Mouse (Mus musculus) stomach, embryonic 16.5 days (tissue): ENCODE measurements at regions not wholly inside any gene's neighbourhood (a gene's known extent, or its start where the extent isn't known, plus 50 kb on each side); places are given as distances from the start of the nearest gene placed in this dataset.
"Not testable (repeated sequence)": the region's sequence is repeated elsewhere in the genome, so short reads cannot be mapped to it uniquely, and the experiment has no call there.

ENCODE experiments used
- ATAC-seq: fragments of 200-750 bp; cut with Nextera tagmentation; 2 replicates; pipeline ENCODE4 v1.8.0; 2017; ENCODE audit warnings: moderate number of reproducible peaks, moderate TSS enrichment; ENCODE audit not compliant: insufficient read depth, low FRiP score
- H3K27ac ChIP-seq: fragments of 300-500 bp; sonication (generic); 2 replicates; pipeline ENCODE4 v1.5.1; 2014; ENCODE audit warnings: low read length
- H3K27me3 ChIP-seq: fragments of 300-500 bp; sonication (generic); 2 replicates; pipeline ENCODE4 v1.6.1; 2014; ENCODE audit warnings: low read length, control low read depth, mixed read lengths; ENCODE audit not compliant: control insufficient read depth, insufficient read depth
- H3K36me3 ChIP-seq: fragments of 300-500 bp; sonication (generic); 2 replicates; pipeline ENCODE4 v1.6.1; 2014; ENCODE audit warnings: low read length; ENCODE audit not compliant: control insufficient read depth, insufficient read depth
- H3K4me1 ChIP-seq: fragments of 300-500 bp; sonication (generic); 2 replicates; pipeline ENCODE4 v1.6.1; 2014; ENCODE audit warnings: low read length, control low read depth, mixed read lengths; ENCODE audit not compliant: control insufficient read depth, insufficient read depth
- H3K4me2 ChIP-seq: fragments of 300-500 bp; sonication (generic); 2 replicates; pipeline ENCODE4 v1.6.1; 2014; ENCODE audit warnings: low read depth, low read length, mixed read lengths
- H3K4me3 ChIP-seq: fragments of 300-500 bp; sonication (generic); replicated peaks from 2 replicates; pipeline ENCODE4 v1.5.1; 2014; ENCODE audit warnings: mild to moderate bottlenecking, low read length
- H3K9ac ChIP-seq: fragments of 300-500 bp; sonication (generic); 2 replicates; pipeline ENCODE4 v1.6.1; 2014; ENCODE audit warnings: low read length
- H3K9me3 ChIP-seq: fragments of 300-500 bp; sonication (generic); replicated peaks from 2 replicates; pipeline ENCODE4 v1.6.1; 2016; ENCODE audit warnings: low read length, control low read depth; ENCODE audit not compliant: control insufficient read depth
- WGBS: fragments of 180-500 bp; shearing (Covaris S2); extraction: QIAGEN DNeasy Blood & Tissue Kit; methylation state at CpG from one replicate; pipeline ENCODE4 v1.1.7; 2014; 5-methylcytosine and 5-hydroxymethylcytosine counted together

DNA sequence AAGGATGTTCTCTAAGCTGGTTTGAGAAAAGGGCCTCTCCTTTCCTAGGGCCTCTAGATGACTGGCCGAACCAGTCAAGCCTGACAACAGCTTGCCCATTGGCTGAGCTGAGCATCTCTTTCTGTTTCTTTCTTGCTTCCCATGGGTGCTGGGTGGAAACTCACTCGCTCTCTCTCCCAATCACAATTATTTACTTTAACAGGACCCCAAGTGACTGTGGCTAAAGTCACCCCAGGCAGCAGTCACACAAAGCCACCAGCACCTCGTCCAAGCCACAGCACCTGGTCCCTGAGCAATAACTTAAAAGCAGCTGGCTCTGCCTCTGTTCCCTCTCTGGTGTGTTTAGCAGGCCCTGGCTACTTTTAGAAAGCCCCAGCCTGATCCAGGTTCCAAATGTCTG, 64.3 kb upstream of the Fzd7 start:
- no peak overlapping the region for H3K4me2 ChIP-seq
- H3K4me3 ChIP-seq = no peak overlapping the region
- 73% methylated on average over 3 of the region's 3 CpGs for WGBS
- peaks cover 8% of the 10 kb centered on the region for H3K4me1 ChIP-seq
- H3K27me3 ChIP-seq = no peaks in the 10 kb centered on the region
- no peak for ATAC-seq
- no peaks in the 10 kb centered on the region for H3K9me3 ChIP-seq
- H3K27ac ChIP-seq = 0 out of 2 replicates have a peak overlapping the region, but pooled peaks have one; percentile 37
- H3K36me3 ChIP-seq = no peaks in the 10 kb centered on the region
- no peak overlapping the region for H3K9ac ChIP-seq

DNA sequence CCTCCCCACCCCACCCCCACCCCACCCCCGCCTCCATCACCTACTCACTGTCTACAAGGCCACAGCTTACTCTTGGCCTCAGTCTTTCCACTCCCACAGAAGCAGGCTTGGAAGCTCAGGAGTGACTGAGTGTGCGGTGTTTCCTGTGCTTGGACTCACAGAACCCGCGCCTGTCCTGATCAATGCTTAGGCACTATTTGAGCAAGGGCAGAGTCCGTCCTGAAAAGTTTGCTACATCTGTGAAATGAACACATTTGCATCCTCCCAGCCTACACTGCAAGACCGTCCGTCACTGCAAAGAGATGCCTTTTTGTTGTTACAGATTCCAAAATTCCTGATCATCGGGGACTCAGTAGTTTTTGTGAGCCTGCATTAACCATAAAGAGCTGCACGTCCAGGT, 63.5 kb upstream of the Fzd7 start:
- H3K4me1 ChIP-seq = peaks cover 15% of the 10 kb centered on the region
- H3K27ac ChIP-seq = no peak overlapping the region
- H3K4me3 ChIP-seq = no peak overlapping the region
- no peaks in the 10 kb centered on the region for H3K36me3 ChIP-seq
- no peak for ATAC-seq
- H3K4me2 ChIP-seq = no peak overlapping the region
- H3K27me3 ChIP-seq = no peaks in the 10 kb centered on the region
- WGBS = 77% methylated on average over 9 of the region's 9 CpGs
- no peaks in the 10 kb centered on the region for H3K9me3 ChIP-seq
- no peak overlapping the region for H3K9ac ChIP-seq

- peak; percentile 56 for ATAC-seq
- H3K4me1 ChIP-seq = peaks cover 16% of the 10 kb centered on the region
- peak overlapping the region; percentile 14; the same call in 1 of the 2 replicates for H3K4me2 ChIP-seq
- H3K9ac ChIP-seq = 0 out of 2 replicates have a peak overlapping the region, but pooled peaks have one; percentile 23
- H3K4me3 ChIP-seq = no peak overlapping the region
- H3K27ac ChIP-seq = peak overlapping the region; percentile 29; the same call in 1 of the 2 replicates
- no peaks in the 10 kb centered on the region for H3K9me3 ChIP-seq
- H3K36me3 ChIP-seq = no peaks in the 10 kb centered on the region
- H3K27me3 ChIP-seq = no peaks in the 10 kb centered on the region
- 31% methylated on average over 19 of the region's 19 CpGs for WGBS
Measured at GRCm38 (mm10) chr1:59422981-59423941, 59.0 kb upstream of the Fzd7 start.

- ATAC-seq, H3K27me3 ChIP-seq, H3K4me3 ChIP-seq, H3K36me3 ChIP-seq, H3K27ac ChIP-seq, H3K9ac ChIP-seq, H3K4me2 ChIP-seq, H3K9me3 ChIP-seq: not testable (repeated sequence)
- H3K4me1 ChIP-seq = peaks cover 16% of the 10 kb centered on the region
- WGBS = 97% methylated on average over 1 of the region's 1 CpGs
Measured at GRCm38 (mm10) chr1:59425771-59426170, 56.5 kb upstream of the Fzd7 start.

GRCm38 (mm10) chr1:59426346-59427203, 55.6 kb upstream of the Fzd7 start:
- peaks cover 16% of the 10 kb centered on the region for H3K4me1 ChIP-seq
- peak overlapping the region; percentile 17; the same call in 1 of the 2 replicates for H3K27ac ChIP-seq
- no peaks in the 10 kb centered on the region for H3K27me3 ChIP-seq
- 36% methylated on average over 9 of the region's 10 CpGs for WGBS
- no peak overlapping the region for H3K9ac ChIP-seq
- no peaks in the 10 kb centered on the region for H3K9me3 ChIP-seq
- H3K36me3 ChIP-seq = no peaks in the 10 kb centered on the region
- no peak overlapping the region for H3K4me2 ChIP-seq
- ATAC-seq = no peak
- H3K4me3 ChIP-seq = no peak overlapping the region

DNA sequence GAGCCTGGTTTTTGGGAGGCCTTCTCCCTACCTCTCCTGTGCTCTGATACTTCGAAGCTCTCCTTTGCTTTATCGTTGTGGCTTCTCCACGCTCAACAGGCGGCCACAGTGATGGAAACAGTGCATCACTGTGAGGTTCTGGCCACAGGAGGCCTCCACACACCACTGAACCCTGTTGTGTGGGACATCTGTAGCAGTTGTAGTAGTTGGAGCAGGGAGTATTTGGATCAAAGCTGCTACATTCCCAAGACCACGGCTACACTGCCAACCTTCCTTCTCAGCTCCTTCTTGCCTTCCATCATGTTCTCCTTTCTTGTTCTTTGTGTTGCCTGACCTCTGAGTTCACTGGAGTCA, 55.0 kb upstream of the Fzd7 start:
- H3K9ac ChIP-seq = no peak overlapping the region
- H3K4me3 ChIP-seq = no peak overlapping the region
- 67% methylated on average over 5 of the region's 5 CpGs for WGBS
- H3K9me3 ChIP-seq = no peaks in the 10 kb centered on the region
- H3K27ac ChIP-seq = no peak overlapping the region
- H3K36me3 ChIP-seq = no peaks in the 10 kb centered on the region
- H3K27me3 ChIP-seq = no peaks in the 10 kb centered on the region
- ATAC-seq = no peak
- peaks cover 16% of the 10 kb centered on the region for H3K4me1 ChIP-seq
- no peak overlapping the region for H3K4me2 ChIP-seq

DNA sequence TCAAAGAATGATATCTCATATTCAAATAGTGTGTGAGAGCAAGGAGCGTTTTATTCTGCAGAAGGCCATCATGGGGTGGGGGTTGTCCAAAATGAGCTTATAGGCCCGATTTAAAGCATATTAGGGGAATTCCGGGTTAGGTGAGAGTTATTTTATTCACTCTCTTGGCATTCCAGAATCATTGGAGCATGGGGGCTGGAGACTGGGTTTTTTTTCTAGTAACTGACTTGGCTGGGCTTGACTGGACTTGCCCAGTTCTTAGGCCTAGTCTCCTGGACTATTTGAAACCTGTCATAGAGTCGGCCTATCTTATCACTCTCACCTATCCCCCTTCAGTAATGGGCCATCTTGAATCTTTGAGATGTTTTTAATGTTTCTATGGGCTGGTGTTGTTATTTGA, 52.9 kb upstream of the Fzd7 start:
- H3K9me3 ChIP-seq = no peaks in the 10 kb centered on the region
- H3K4me1 ChIP-seq = peaks cover 4% of the 10 kb centered on the region
- no peak for ATAC-seq
- H3K9ac ChIP-seq = no peak overlapping the region
- H3K36me3 ChIP-seq = no peaks in the 10 kb centered on the region
- H3K4me2 ChIP-seq = no peak overlapping the region
- H3K27me3 ChIP-seq = no peaks in the 10 kb centered on the region
- no peak overlapping the region for H3K27ac ChIP-seq
- WGBS = 75% methylated on average over 4 of the region's 4 CpGs
- no peak overlapping the region for H3K4me3 ChIP-seq

- H3K27ac ChIP-seq = no peak overlapping the region
- H3K4me3 ChIP-seq = no peak overlapping the region
- no peak overlapping the region for H3K9ac ChIP-seq
- no peaks in the 10 kb centered on the region for H3K9me3 ChIP-seq
- 82% methylated on average over 3 of the region's 3 CpGs for WGBS
- ATAC-seq = no peak
- H3K4me2 ChIP-seq = no peak overlapping the region
- no peaks in the 10 kb centered on the region for H3K36me3 ChIP-seq
- peaks cover 4% of the 10 kb centered on the region for H3K4me1 ChIP-seq
- no peaks in the 10 kb centered on the region for H3K27me3 ChIP-seq
Measured at GRCm38 (mm10) chr1:59430234-59430633, 52.0 kb upstream of the Fzd7 start.
